Mouse (Mus musculus): ENCODE measurements around the gene Lin7a. TPM values are rescaled to one million over a fixed set of nuclear protein-coding genes. Genes with fewer than 3 reads are reported as not detected.

The Lin7a gene
- polyA plus RNA-seq, 1 experiment from 2014 or later = 0.74 TPM

DNA sequence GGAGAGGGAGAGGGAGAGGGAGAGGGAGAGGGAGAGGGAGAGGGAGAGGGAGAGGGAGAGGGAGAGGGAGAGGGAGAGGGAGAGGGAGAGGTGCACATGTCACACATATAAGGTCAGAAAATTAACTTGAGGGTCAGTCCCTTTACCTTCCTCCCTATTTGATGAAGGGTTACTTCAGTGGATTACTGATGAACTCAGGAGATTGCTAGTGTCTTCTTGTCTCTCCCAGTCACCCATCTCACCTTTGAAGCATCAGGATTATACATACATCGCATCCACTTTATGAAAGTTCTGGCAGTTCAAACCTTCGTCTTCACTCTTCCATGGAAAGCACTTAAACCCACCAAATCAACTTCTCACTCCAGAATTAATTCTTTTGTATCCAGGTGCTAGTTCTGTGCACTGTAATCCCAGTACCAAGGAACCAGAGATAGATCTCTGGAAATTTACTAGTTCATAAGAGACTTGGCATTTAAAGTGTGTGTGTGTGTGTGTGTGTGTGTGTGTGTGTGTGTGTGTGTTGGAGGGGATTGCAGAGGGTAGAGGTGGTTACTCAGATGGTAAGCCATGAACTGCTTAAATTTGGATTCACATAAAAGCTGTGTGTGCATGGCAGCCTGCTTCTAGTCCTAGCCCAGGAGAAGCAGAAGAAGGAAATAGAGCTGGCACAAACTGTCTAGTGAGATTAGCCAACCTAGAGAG is 19.5 kb upstream of the Lin7a start:
- DNase-seq (ENCODE audit: low spot score) (no peak), ATAC-seq (ENCODE audit: low FRiP score, low TSS enrichment) (no peak)
- Histone ChIP-seq H3K27me3 (ENCODE audit: control insufficient read depth, insufficient read depth, low read length) (no peaks in the 10 kb centered on the region), H3K36me3 (ENCODE audit: control insufficient read depth, insufficient read depth, low read length) (no peaks in the 10 kb centered on the region), H3K4me1 (replicated peaks; ENCODE audit: control insufficient read depth, insufficient read depth) (no peaks in the 10 kb centered on the region), H3K27ac (replicated peaks) (no peak overlapping the region), H3K9ac (ENCODE audit: low read length) (no peak overlapping the region), H3K4me3 (ENCODE audit: low read depth, low read length) (no peak overlapping the region), H3K4me2 (replicated peaks; ENCODE audit: low read depth) (no peak overlapping the region), H3K9me3 (ENCODE audit: control insufficient read depth, low read length) (no peaks in the 10 kb centered on the region)
- TF ChIP-seq CTCF (IDR thresholded peaks at IDR 0.05; ENCODE audit: low read depth) (no peak), EP300 (optimal IDR thresholded peaks at IDR 0.05) (no peak)
- 88% methylated on average over 2 of the region's 2 CpGs for WGBS

DNA sequence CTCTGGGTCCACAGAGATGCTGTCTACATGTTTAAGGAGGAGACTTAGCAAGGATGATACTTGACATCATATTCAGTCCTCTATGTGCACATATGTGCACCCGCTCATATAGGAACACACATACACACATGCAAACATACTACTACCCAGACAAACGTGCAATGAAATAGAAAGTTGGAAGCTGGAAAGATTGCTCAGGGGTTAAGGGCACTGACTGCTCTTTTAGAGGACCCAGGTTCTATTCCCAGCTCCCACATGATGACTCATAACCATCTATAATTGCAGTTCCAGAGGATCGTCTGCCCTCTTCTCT is 19.0 kb upstream of the Lin7a start:
- no peak for ATAC-seq (ENCODE audit: low FRiP score, low TSS enrichment)
- TF ChIP-seq CTCF (IDR thresholded peaks at IDR 0.05; ENCODE audit: low read depth) = no peak
- no peak for TF ChIP-seq EP300 (optimal IDR thresholded peaks at IDR 0.05)
- Histone ChIP-seq H3K27me3 (ENCODE audit: control insufficient read depth, insufficient read depth, low read length) (no peaks in the 10 kb centered on the region), H3K9me3 (ENCODE audit: control insufficient read depth, low read length) (no peaks in the 10 kb centered on the region), H3K4me2 (replicated peaks; ENCODE audit: low read depth) (no peak overlapping the region), H3K27ac (replicated peaks) (no peak overlapping the region), H3K9ac (ENCODE audit: low read length) (no peak overlapping the region), H3K4me3 (ENCODE audit: low read depth, low read length) (no peak overlapping the region), H3K4me1 (replicated peaks; ENCODE audit: control insufficient read depth, insufficient read depth) (no peaks in the 10 kb centered on the region), H3K36me3 (ENCODE audit: control insufficient read depth, insufficient read depth, low read length) (no peaks in the 10 kb centered on the region)
- 83% methylated on average over 3 of the region's 3 CpGs for WGBS
- no peak for DNase-seq (ENCODE audit: low spot score)

DNA sequence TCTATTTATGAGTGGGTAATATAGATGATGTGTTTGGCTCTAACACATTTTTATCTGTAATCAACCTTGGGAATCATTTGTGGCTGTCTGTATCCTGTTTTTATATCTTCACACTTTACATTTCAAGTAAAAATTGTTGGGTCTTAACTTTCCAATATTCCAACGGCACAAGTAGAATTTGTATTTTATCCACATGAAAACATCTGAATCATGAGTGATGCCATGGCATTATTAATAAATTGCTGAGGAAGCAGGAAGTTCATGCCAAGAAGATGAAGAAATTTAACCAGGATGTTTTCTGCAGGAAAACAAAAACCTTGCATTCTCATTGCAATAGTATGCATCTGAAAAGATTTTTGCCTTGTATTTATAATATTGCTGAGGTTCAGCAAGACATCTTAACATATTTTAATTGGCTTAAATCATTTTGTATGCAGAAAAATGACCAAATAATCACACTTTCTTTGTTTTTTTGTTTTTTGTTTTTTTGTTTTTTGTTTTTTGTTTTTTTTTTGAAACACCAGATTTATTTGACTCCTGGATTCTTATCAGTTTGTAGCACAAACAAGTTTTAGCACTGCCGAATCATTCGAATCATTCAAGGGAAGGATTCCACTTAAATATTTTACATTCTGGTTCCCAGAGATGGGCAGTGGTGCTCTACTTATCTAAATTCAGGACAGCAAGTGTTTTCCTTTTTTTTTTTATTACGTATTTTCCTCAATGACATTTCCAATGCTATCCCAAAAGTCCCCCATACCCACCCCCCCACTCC is 18.1 kb upstream of the Lin7a start:
- Histone ChIP-seq H3K9me3 (ENCODE audit: control insufficient read depth, low read length) (no peaks in the 10 kb centered on the region), H3K9ac (ENCODE audit: low read length) (no peak overlapping the region), H3K4me2 (replicated peaks; ENCODE audit: low read depth) (no peak overlapping the region), H3K4me3 (ENCODE audit: low read depth, low read length) (no peak overlapping the region), H3K27ac (replicated peaks) (no peak overlapping the region), H3K4me1 (replicated peaks; ENCODE audit: control insufficient read depth, insufficient read depth) (no peaks in the 10 kb centered on the region), H3K27me3 (ENCODE audit: control insufficient read depth, insufficient read depth, low read length) (no peaks in the 10 kb centered on the region), H3K36me3 (ENCODE audit: control insufficient read depth, insufficient read depth, low read length) (no peaks in the 10 kb centered on the region)
- 84% methylated on average over 4 of the region's 4 CpGs for WGBS
- DNase-seq (ENCODE audit: low spot score) (no peak), ATAC-seq (ENCODE audit: low FRiP score, low TSS enrichment) (no peak)
- no peak for TF ChIP-seq EP300 (optimal IDR thresholded peaks at IDR 0.05)
- no peak for TF ChIP-seq CTCF (IDR thresholded peaks at IDR 0.05; ENCODE audit: low read depth)

DNA sequence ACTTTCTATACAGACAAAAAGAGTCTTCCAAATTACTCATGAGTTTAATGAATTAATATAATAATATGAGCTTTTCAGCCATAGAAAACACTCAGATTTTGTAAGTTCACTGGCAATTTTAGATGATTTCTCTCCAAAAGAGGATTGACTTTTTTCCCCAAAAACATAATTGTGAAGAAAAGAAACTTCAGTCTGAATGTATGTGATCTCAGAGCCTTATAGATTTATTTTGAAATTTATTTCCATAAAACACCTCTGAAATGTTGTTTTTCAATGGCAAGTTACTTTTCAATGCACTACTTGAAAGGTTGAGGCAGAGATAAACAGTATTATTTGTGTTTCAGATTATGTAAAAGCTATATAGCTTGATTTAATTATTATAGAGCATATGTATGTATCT is 16.8 kb upstream of the Lin7a start:
- Histone ChIP-seq H3K4me2 (replicated peaks; ENCODE audit: low read depth) (no peak overlapping the region), H3K9me3 (ENCODE audit: control insufficient read depth, low read length) (no peaks in the 10 kb centered on the region), H3K4me3 (ENCODE audit: low read depth, low read length) (no peak overlapping the region), H3K27ac (replicated peaks) (no peak overlapping the region), H3K9ac (ENCODE audit: low read length) (no peak overlapping the region), H3K36me3 (ENCODE audit: control insufficient read depth, insufficient read depth, low read length) (no peaks in the 10 kb centered on the region), H3K4me1 (replicated peaks; ENCODE audit: control insufficient read depth, insufficient read depth) (no peaks in the 10 kb centered on the region), H3K27me3 (ENCODE audit: control insufficient read depth, insufficient read depth, low read length) (no peaks in the 10 kb centered on the region)
- TF ChIP-seq CTCF (IDR thresholded peaks at IDR 0.05; ENCODE audit: low read depth) = no peak
- no peak for TF ChIP-seq EP300 (optimal IDR thresholded peaks at IDR 0.05)
- DNase-seq (ENCODE audit: low spot score) (no peak), ATAC-seq (ENCODE audit: low FRiP score, low TSS enrichment) (no peak)

DNA sequence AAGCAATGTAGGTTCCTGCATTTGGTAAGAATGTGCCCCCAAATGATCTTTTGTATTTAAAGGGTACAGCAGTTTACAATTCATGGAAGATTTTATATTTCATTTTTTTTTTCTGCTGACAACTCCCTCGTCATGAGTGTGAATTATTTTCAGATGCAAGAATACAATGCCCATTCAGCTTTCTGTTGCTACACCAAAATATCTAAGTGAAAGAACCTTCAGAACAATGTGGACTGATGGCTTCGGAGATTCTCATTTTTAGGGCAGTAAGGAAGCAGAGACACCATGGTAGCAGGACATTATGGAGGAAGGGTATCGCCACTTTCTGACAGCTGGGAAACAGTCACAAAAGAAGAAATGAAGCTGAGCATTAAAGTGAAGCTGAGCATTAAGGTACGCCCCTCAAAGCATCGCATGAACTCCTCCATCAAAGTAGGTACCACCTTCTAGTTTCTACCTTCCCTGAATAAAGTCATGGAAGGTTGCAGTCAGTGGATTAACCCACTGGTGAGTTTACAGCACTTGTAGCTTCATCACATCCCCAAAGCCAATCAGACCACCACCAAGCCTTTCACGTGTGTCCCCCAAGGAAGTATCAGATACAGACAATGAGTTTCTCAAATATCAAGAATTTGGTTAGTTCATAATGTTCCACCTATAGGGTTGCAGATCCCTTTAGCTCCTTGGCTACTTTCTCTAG is 16.0 kb upstream of the Lin7a start:
- H3K4me1 ChIP-seq (replicated peaks; ENCODE audit: control insufficient read depth, insufficient read depth) = no peaks in the 10 kb centered on the region
- H3K9ac ChIP-seq (ENCODE audit: low read length) = no peak overlapping the region
- H3K4me2 ChIP-seq (replicated peaks; ENCODE audit: low read depth) = no peak overlapping the region
- no peaks in the 10 kb centered on the region for H3K36me3 ChIP-seq (ENCODE audit: control insufficient read depth, insufficient read depth, low read length)
- H3K27ac ChIP-seq (replicated peaks) = no peak overlapping the region
- H3K9me3 ChIP-seq (ENCODE audit: control insufficient read depth, low read length) = no peaks in the 10 kb centered on the region
- DNase-seq (ENCODE audit: low spot score) (no peak), ATAC-seq (ENCODE audit: low FRiP score, low TSS enrichment) (no peak)
- no peaks in the 10 kb centered on the region for H3K27me3 ChIP-seq (ENCODE audit: control insufficient read depth, insufficient read depth, low read length)
- TF ChIP-seq CTCF (IDR thresholded peaks at IDR 0.05; ENCODE audit: low read depth) (no peak), EP300 (optimal IDR thresholded peaks at IDR 0.05) (no peak)
- no peak overlapping the region for H3K4me3 ChIP-seq (ENCODE audit: low read depth, low read length)
- 86% methylated on average over 6 of the region's 6 CpGs for WGBS
